Mouse (Mus musculus): ENCODE measurements around the gene Mical1.

GRCm38 (mm10) chr10:41523386-41523785 is 47.3 kb downstream of the Mical1 start:
- TF ChIP-seq CTCF (IDR thresholded peaks at IDR 0.05; ENCODE audit: low read depth) (no peak), EP300 (IDR thresholded peaks at IDR 0.05; ENCODE audit: low read depth) (no peak)
